Mouse (Mus musculus): ENCODE results near the gene Olfr589. TPM values are rescaled to one million over a fixed set of nuclear protein-coding genes. Genes with fewer than 3 reads are reported as not detected.
"Not testable (repeated sequence)": the region's sequence is repeated elsewhere in the genome, so short reads cannot be mapped to it uniquely, and the experiment has no call there.

Gene Olfr589
- polyA plus RNA-seq (2016; fragmentation: Nextera tagmentation; extraction: Ambion mirVana), result not detected in 2 replicates

GRCm38 (mm10) chr7:103156256-103156655 lies at the start of gene Olfr589:
TSS of gene Olfr589 (minus strand) at chr7:103156356.
- Histone ChIP-seq H3K27me3 (ENCODE audit: poor library complexity, severe bottlenecking) (no peaks in the 10 kb centered on the region), H3K27ac (no peak within 1 kb of the TSS), H3K9me3 (no peaks in the 10 kb centered on the region), H3K4me1 (no peaks in the 10 kb centered on the region), H3K36me3 (replicated peaks) (no peaks in the 10 kb centered on the region), H3K4me3 (no peak within 1 kb of the TSS)
- 79% methylated on average over 2 of the region's 2 CpGs for WGBS
- DNase-seq (ENCODE audit: extremely low spot score, low spot score), result no peak

- WGBS, result 70% methylated on average over 1 of the region's 1 CpGs
- H3K4me1 ChIP-seq; H3K27me3 ChIP-seq (ENCODE audit: poor library complexity, severe bottlenecking); H3K36me3 ChIP-seq (replicated peaks); H3K4me3 ChIP-seq; DNase-seq (ENCODE audit: extremely low spot score, low spot score); H3K27ac ChIP-seq: not testable (repeated sequence)
- peaks cover 15% of the 10 kb centered on the region; the same call in 1 of the 2 replicates for H3K9me3 ChIP-seq
Observed at GRCm38 (mm10) chr7:103184503-103184902, 28.3 kb upstream of the Olfr589 start, which contains the start of gene Olfr592. TSS of gene Olfr592 (plus strand) at chr7:103184803.

GRCm38 (mm10) chr7:103178240-103178639 lies 22.1 kb upstream of the Olfr589 start, which contains the start of gene Olfr591:
TSS of gene Olfr591 (minus strand) at chr7:103178340.
- 72% methylated on average over 1 of the region's 1 CpGs for WGBS
- Histone ChIP-seq H3K4me3 (no peak within 1 kb of the TSS), H3K36me3 (replicated peaks) (no peaks in the 10 kb centered on the region), H3K9me3 (peaks cover 12% of the 10 kb centered on the region; the same call in 1 of the 2 replicates), H3K27me3 (ENCODE audit: poor library complexity, severe bottlenecking) (no peaks in the 10 kb centered on the region), H3K4me1 (no peaks in the 10 kb centered on the region), H3K27ac (no peak within 1 kb of the TSS)
- no peak for DNase-seq (ENCODE audit: extremely low spot score, low spot score)

DNA sequence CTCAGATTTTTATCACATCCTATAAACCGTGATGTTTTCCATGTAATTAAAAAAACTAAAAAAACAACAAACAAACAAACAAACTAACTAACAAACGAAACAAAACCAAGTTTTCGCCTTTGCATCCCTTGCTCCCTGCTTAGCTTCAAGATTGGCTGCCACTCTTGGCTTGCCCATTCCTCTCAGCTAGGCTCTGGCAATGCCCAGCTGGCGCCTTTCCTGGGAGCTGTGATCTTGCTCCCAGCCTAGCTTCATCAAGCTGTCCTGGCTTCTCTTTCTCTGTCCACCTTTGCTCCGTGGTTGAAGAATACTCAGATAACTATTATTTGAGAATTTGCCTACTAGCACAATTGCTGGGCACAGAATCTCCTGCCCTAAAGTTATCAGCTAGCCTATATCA lies 13.5 kb upstream of the Olfr589 start:
- no peaks in the 10 kb centered on the region for H3K9me3 ChIP-seq
- H3K4me1 ChIP-seq, result no peaks in the 10 kb centered on the region
- no peaks in the 10 kb centered on the region for H3K36me3 ChIP-seq (replicated peaks)
- DNase-seq (ENCODE audit: extremely low spot score, low spot score), result no peak
- no peak overlapping the region for H3K4me3 ChIP-seq
- no peaks in the 10 kb centered on the region for H3K27me3 ChIP-seq (ENCODE audit: poor library complexity, severe bottlenecking)
- no peak overlapping the region for H3K27ac ChIP-seq
- 91% methylated on average over 5 of the region's 5 CpGs for WGBS

- no peaks in the 10 kb centered on the region for H3K9me3 ChIP-seq
- no peak for DNase-seq (ENCODE audit: extremely low spot score, low spot score)
- H3K4me1 ChIP-seq, result no peaks in the 10 kb centered on the region
- H3K27ac ChIP-seq, result no peak within 1 kb of the TSS
- no peaks in the 10 kb centered on the region for H3K36me3 ChIP-seq (replicated peaks)
- no peak within 1 kb of the TSS for H3K4me3 ChIP-seq
- 92% methylated on average over 1 of the region's 1 CpGs for WGBS
- H3K27me3 ChIP-seq (ENCODE audit: poor library complexity, severe bottlenecking), result no peaks in the 10 kb centered on the region
Observed at GRCm38 (mm10) chr7:103140579-103140978, 15.6 kb downstream of the Olfr589 start, which contains the start of gene Olfr588-ps1. TSS of gene Olfr588-ps1 (plus strand) at chr7:103140879.

- DNase-seq (ENCODE audit: extremely low spot score, low spot score), result no peak
- Histone ChIP-seq H3K36me3 (replicated peaks) (no peaks in the 10 kb centered on the region), H3K27ac (no peak within 1 kb of the TSS), H3K4me1 (no peaks in the 10 kb centered on the region), H3K4me3 (no peak within 1 kb of the TSS), H3K27me3 (ENCODE audit: poor library complexity, severe bottlenecking) (no peaks in the 10 kb centered on the region), H3K9me3 (no peaks in the 10 kb centered on the region)
- WGBS, result 93% methylated on average over 3 of the region's 3 CpGs
Observed at GRCm38 (mm10) chr7:103125538-103125937, 30.6 kb downstream of the Olfr589 start, which contains the start of gene Olfr586. TSS of gene Olfr586 (minus strand) at chr7:103125638.

- no peak for DNase-seq (ENCODE audit: extremely low spot score, low spot score)
- 57% methylated on average over 3 of the region's 3 CpGs for WGBS
- Histone ChIP-seq H3K27me3 (ENCODE audit: poor library complexity, severe bottlenecking) (no peaks in the 10 kb centered on the region), H3K4me3 (no peak overlapping the region), H3K27ac (no peak overlapping the region), H3K4me1 (no peaks in the 10 kb centered on the region), H3K36me3 (replicated peaks) (no peaks in the 10 kb centered on the region), H3K9me3 (no peaks in the 10 kb centered on the region)
Observed at GRCm38 (mm10) chr7:103119406-103119805, 36.8 kb downstream of the Olfr589 start.

Other genes with a start within 250 kb of the Olfr589 start
- gene Olfr571, start 238.8 kb downstream of the Olfr589 start, polyA plus RNA-seq (2016; fragmentation: Nextera tagmentation; extraction: Ambion mirVana), result not detected in 2 replicates
- gene Olfr572, start 231.9 kb downstream of the Olfr589 start, polyA plus RNA-seq (2016; fragmentation: Nextera tagmentation; extraction: Ambion mirVana), result not detected in 2 replicates
- not detected in 2 replicates for gene Olfr573-ps1, start 213.8 kb downstream of the Olfr589 start, polyA plus RNA-seq (2016; fragmentation: Nextera tagmentation; extraction: Ambion mirVana)
- gene Olfr574, start 207.9 kb downstream of the Olfr589 start, polyA plus RNA-seq (2016; fragmentation: Nextera tagmentation; extraction: Ambion mirVana), result not detected in 2 replicates
- not detected in 2 replicates for gene Olfr575, start 197.6 kb downstream of the Olfr589 start, polyA plus RNA-seq (2016; fragmentation: Nextera tagmentation; extraction: Ambion mirVana)
- not detected in 2 replicates for gene Olfr576, start 193.7 kb downstream of the Olfr589 start, polyA plus RNA-seq (2016; fragmentation: Nextera tagmentation; extraction: Ambion mirVana)
- gene Olfr577, start 180.4 kb downstream of the Olfr589 start, polyA plus RNA-seq (2016; fragmentation: Nextera tagmentation; extraction: Ambion mirVana), result not detected in 2 replicates
- not detected in 2 replicates for gene Olfr578, start 167.0 kb downstream of the Olfr589 start, polyA plus RNA-seq (2016; fragmentation: Nextera tagmentation; extraction: Ambion mirVana)
- not detected in 2 replicates for gene Olfr582, start 118.3 kb downstream of the Olfr589 start, polyA plus RNA-seq (2016; fragmentation: Nextera tagmentation; extraction: Ambion mirVana)
- not detected in 2 replicates for gene Olfr583, start 105.1 kb downstream of the Olfr589 start, polyA plus RNA-seq (2016; fragmentation: Nextera tagmentation; extraction: Ambion mirVana)
- not detected in 2 replicates for gene Olfr584, start 74.5 kb downstream of the Olfr589 start, polyA plus RNA-seq (2016; fragmentation: Nextera tagmentation; extraction: Ambion mirVana)
- gene Olfr585, start 58.6 kb downstream of the Olfr589 start, polyA plus RNA-seq (2016; fragmentation: Nextera tagmentation; extraction: Ambion mirVana), result not detected in 2 replicates
- gene Olfr586, start 30.7 kb downstream of the Olfr589 start, polyA plus RNA-seq (2016; fragmentation: Nextera tagmentation; extraction: Ambion mirVana), result not detected in 2 replicates
- gene Olfr588-ps1, start 15.5 kb downstream of the Olfr589 start, polyA plus RNA-seq (2016; fragmentation: Nextera tagmentation; extraction: Ambion mirVana), result not detected in 2 replicates
- gene Olfr591, start 22.0 kb upstream of the Olfr589 start, polyA plus RNA-seq (2016; fragmentation: Nextera tagmentation; extraction: Ambion mirVana), result not detected in 2 replicates
- not detected in 2 replicates for gene Olfr592, start 28.4 kb upstream of the Olfr589 start, polyA plus RNA-seq (2016; fragmentation: Nextera tagmentation; extraction: Ambion mirVana)
- gene Olfr593, start 55.5 kb upstream of the Olfr589 start, polyA plus RNA-seq (2016; fragmentation: Nextera tagmentation; extraction: Ambion mirVana), result not detected in 2 replicates
- not detected in 2 replicates for gene Olfr594, start 60.6 kb upstream of the Olfr589 start, polyA plus RNA-seq (2016; fragmentation: Nextera tagmentation; extraction: Ambion mirVana)
- not detected in 2 replicates for gene Usp17ld, start 96.1 kb upstream of the Olfr589 start, polyA plus RNA-seq (2016; fragmentation: Nextera tagmentation; extraction: Ambion mirVana)
- not detected in 2 replicates for gene Olfr596, start 149.3 kb upstream of the Olfr589 start, polyA plus RNA-seq (2016; fragmentation: Nextera tagmentation; extraction: Ambion mirVana)
- gene Olfr597, start 160.0 kb upstream of the Olfr589 start, polyA plus RNA-seq (2016; fragmentation: Nextera tagmentation; extraction: Ambion mirVana), result not detected in 2 replicates
- not detected in 2 replicates for gene Olfr598, start 167.2 kb upstream of the Olfr589 start, polyA plus RNA-seq (2016; fragmentation: Nextera tagmentation; extraction: Ambion mirVana)
- not detected in 2 replicates for gene Olfr599, start 179.6 kb upstream of the Olfr589 start, polyA plus RNA-seq (2016; fragmentation: Nextera tagmentation; extraction: Ambion mirVana)
- gene Olfr600, start 193.3 kb upstream of the Olfr589 start, polyA plus RNA-seq (2016; fragmentation: Nextera tagmentation; extraction: Ambion mirVana), result not detected in 2 replicates
- gene Olfr601, start 206.3 kb upstream of the Olfr589 start, polyA plus RNA-seq (2016; fragmentation: Nextera tagmentation; extraction: Ambion mirVana), result not detected in 2 replicates
- gene Olfr603, start 229.8 kb upstream of the Olfr589 start, polyA plus RNA-seq (2016; fragmentation: Nextera tagmentation; extraction: Ambion mirVana), result not detected in 2 replicates